Mouse (Mus musculus) megakaryocyte, embryonic 14.5 days (primary cell): ENCODE measurements around the gene Ublcp1. TPM values are rescaled to one million over a fixed set of nuclear protein-coding genes. Genes with fewer than 3 reads are reported as not detected.

Experiments
- H3K27me3 ChIP-seq: replicated peaks from 2 replicates; pipeline ENCODE3; 2012; ENCODE audit warnings: inconsistent platforms
- H3K36me3 ChIP-seq: replicated peaks from 2 replicates; pipeline ENCODE3; 2012; ENCODE audit warnings: low read length, inconsistent platforms, mixed read lengths
- H3K4me1 ChIP-seq: 2 replicates; pipeline ENCODE4 v1.6.1; 2012; ENCODE audit warnings: inconsistent platforms
- H3K4me3 ChIP-seq: replicated peaks from 2 replicates; pipeline ENCODE3; 2012; ENCODE audit warnings: moderate library complexity, mild to moderate bottlenecking, inconsistent platforms
- H3K9me3 ChIP-seq: 2 replicates; pipeline ENCODE4 v1.6.1; 2012; ENCODE audit warnings: inconsistent platforms
- FLI1 ChIP-seq: IDR thresholded peaks from 2 replicates; pipeline ENCODE4 v1.6.1; 2012; ENCODE audit warnings: low read length, inconsistent platforms, mixed read lengths
- GATA1 ChIP-seq: IDR thresholded peaks from 3 replicates; pipeline ENCODE4 v1.6.1; 2012; ENCODE audit warnings: mixed read lengths, low read length, inconsistent platforms, borderline replicate concordance
- polyA plus RNA-seq: library from polyadenylated mRNA; stranded (reverse); fragments of >175 nt; gene quantifications from 2 replicates; pipeline ENCODE4 v1.2.3, GENCODE M21; 2012; ENCODE audit warnings: low replicate concordance; ENCODE audit not compliant: insufficient read depth

Ublcp1 gene
- polyA plus RNA-seq, 1 experiment: 0.36 TPM

GRCm38 (mm10) chr11:44510371-44510770 is 40.1 kb upstream of the Ublcp1 start:
- Histone ChIP-seq H3K9me3 (0 out of 2 replicates have a peak, but pooled peaks cover 2% of the 10 kb centered on the region), H3K4me3 (no peak overlapping the region), H3K27me3 (no peaks in the 10 kb centered on the region), H3K36me3 (no peaks in the 10 kb centered on the region), H3K4me1 (no peaks in the 10 kb centered on the region)
- TF ChIP-seq GATA1 (no peak), FLI1 (no peak)

- Histone ChIP-seq H3K36me3 (no peaks in the 10 kb centered on the region), H3K9me3 (0 out of 2 replicates have a peak, but pooled peaks cover 2% of the 10 kb centered on the region), H3K27me3 (no peaks in the 10 kb centered on the region), H3K4me3 (no peak overlapping the region), H3K4me1 (no peaks in the 10 kb centered on the region)
- TF ChIP-seq FLI1: no peak
- TF ChIP-seq GATA1: no peak
Observed at GRCm38 (mm10) chr11:44509906-44510305, 39.6 kb upstream of the Ublcp1 start.

GRCm38 (mm10) chr11:44508876-44509275 is 38.6 kb upstream of the Ublcp1 start:
- Histone ChIP-seq H3K36me3 (no peaks in the 10 kb centered on the region), H3K27me3 (no peaks in the 10 kb centered on the region), H3K9me3 (peaks cover 8% of the 10 kb centered on the region), H3K4me3 (no peak overlapping the region), H3K4me1 (no peaks in the 10 kb centered on the region)
- no peak for TF ChIP-seq FLI1
- TF ChIP-seq GATA1: no peak

- H3K36me3 ChIP-seq: no peaks in the 10 kb centered on the region
- no peak overlapping the region for H3K4me3 ChIP-seq
- H3K27me3 ChIP-seq: peaks cover 1% of the 10 kb centered on the region
- peaks cover 10% of the 10 kb centered on the region for H3K9me3 ChIP-seq
- TF ChIP-seq GATA1: no peak
- no peak for TF ChIP-seq FLI1
- H3K4me1 ChIP-seq: no peaks in the 10 kb centered on the region
Observed at GRCm38 (mm10) chr11:44504761-44505160, 34.5 kb upstream of the Ublcp1 start.

GRCm38 (mm10) chr11:44504146-44504545 is 33.8 kb upstream of the Ublcp1 start:
- Histone ChIP-seq H3K9me3 (peaks cover 10% of the 10 kb centered on the region), H3K4me1 (no peaks in the 10 kb centered on the region), H3K4me3 (no peak overlapping the region), H3K27me3 (peaks cover 1% of the 10 kb centered on the region), H3K36me3 (no peaks in the 10 kb centered on the region)
- TF ChIP-seq GATA1: no peak
- TF ChIP-seq FLI1: no peak

- Histone ChIP-seq H3K27me3 (peaks cover 1% of the 10 kb centered on the region), H3K9me3 (peaks cover 10% of the 10 kb centered on the region), H3K4me3 (no peak overlapping the region), H3K36me3 (no peaks in the 10 kb centered on the region), H3K4me1 (no peaks in the 10 kb centered on the region)
- TF ChIP-seq GATA1 (no peak), FLI1 (no peak)
Observed at GRCm38 (mm10) chr11:44502931-44503330, 32.6 kb upstream of the Ublcp1 start.

- H3K4me1 ChIP-seq: no peaks in the 10 kb centered on the region
- peaks cover 1% of the 10 kb centered on the region for H3K27me3 ChIP-seq
- H3K36me3 ChIP-seq: no peaks in the 10 kb centered on the region
- no peak for TF ChIP-seq GATA1
- no peak for TF ChIP-seq FLI1
- no peak overlapping the region for H3K4me3 ChIP-seq
- peaks cover 10% of the 10 kb centered on the region for H3K9me3 ChIP-seq
Observed at GRCm38 (mm10) chr11:44501477-44501876, 31.2 kb upstream of the Ublcp1 start.

GRCm38 (mm10) chr11:44500966-44501365 is 30.7 kb upstream of the Ublcp1 start:
- H3K36me3 ChIP-seq: no peaks in the 10 kb centered on the region
- no peak for TF ChIP-seq GATA1
- TF ChIP-seq FLI1: no peak
- H3K4me1 ChIP-seq: no peaks in the 10 kb centered on the region
- peaks cover 8% of the 10 kb centered on the region for H3K9me3 ChIP-seq
- H3K4me3 ChIP-seq: no peak overlapping the region
- peaks cover 1% of the 10 kb centered on the region for H3K27me3 ChIP-seq

GRCm38 (mm10) chr11:44498412-44499272 is 28.3 kb upstream of the Ublcp1 start:
- H3K9me3 ChIP-seq: no peaks in the 10 kb centered on the region; the same call in 1 of the 2 replicates
- TF ChIP-seq FLI1: no peak
- TF ChIP-seq GATA1: no peak
- no peaks in the 10 kb centered on the region for H3K36me3 ChIP-seq
- H3K27me3 ChIP-seq: peaks cover 1% of the 10 kb centered on the region
- no peaks in the 10 kb centered on the region for H3K4me1 ChIP-seq
- H3K4me3 ChIP-seq: no peak overlapping the region

GRCm38 (mm10) chr11:44496217-44496616 is 25.9 kb upstream of the Ublcp1 start:
- Histone ChIP-seq H3K27me3 (peaks cover 1% of the 10 kb centered on the region), H3K4me1 (no peaks in the 10 kb centered on the region), H3K4me3 (no peak overlapping the region), H3K36me3 (no peaks in the 10 kb centered on the region), H3K9me3 (peaks cover 3% of the 10 kb centered on the region; the same call in 1 of the 2 replicates)
- no peak for TF ChIP-seq GATA1
- TF ChIP-seq FLI1: no peak
